Mouse (Mus musculus): ENCODE data around the gene Ttc9b. TPM values are rescaled to one million over a fixed set of nuclear protein-coding genes. Genes with fewer than 3 reads are reported as not detected.
A peak's percentile ranks its signal among the peaks of the same experiment; 100 is the strongest.
"Not testable (repeated sequence)": the region's sequence is repeated elsewhere in the genome, so short reads cannot be mapped to it uniquely, and the experiment has no call there.

Gene Ttc9b
- polyA plus RNA-seq, 1 experiment from 2014 or later: not detected

DNA sequence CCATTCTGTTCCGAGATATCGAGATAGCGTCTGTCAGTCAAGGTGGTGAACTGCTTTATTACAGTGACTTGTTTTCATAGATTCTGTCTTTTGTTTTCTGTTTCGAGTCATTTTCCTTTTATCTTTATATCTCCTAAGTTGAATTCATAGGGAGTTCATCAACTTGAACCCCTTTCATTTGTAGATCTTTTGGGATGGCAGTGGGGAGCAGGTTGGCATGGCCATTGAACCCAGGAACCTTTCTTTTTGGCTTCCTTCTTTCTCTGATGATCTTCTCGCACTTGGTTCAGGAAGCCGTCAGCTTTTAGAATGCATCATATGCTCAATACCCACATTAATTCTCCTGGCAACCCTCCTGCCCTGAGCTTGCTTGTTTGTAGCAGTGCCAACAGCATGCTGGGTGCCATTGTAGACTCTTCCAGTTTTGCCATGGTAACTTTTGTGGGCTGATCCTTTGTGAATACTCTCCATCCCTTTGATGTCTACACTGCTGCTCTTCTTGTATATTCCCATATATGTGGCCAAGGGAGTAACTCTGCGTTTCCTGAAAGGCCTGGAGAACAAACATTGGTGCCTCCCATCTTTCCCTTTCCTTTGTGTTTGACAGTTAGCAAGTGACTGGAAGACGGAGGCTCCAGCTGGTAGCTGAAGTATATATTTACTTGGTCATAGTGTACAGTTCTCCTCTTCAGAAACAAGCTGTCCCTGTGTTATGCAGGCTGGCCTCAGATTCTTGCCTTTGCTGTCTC, 39.8 kb upstream of the Ttc9b start:
- ATAC-seq (peak; percentile 66), DNase-seq (ENCODE audit: low spot score) (peak; percentile 55)
- Histone ChIP-seq H3K9me3 (ENCODE audit: low read length) (no peaks in the 10 kb centered on the region), H3K27ac (ENCODE audit: low read length) (no peak overlapping the region), H3K4me1 (ENCODE audit: insufficient read depth, low read depth, low read length) (no peaks in the 10 kb centered on the region), H3K36me3 (ENCODE audit: insufficient read depth, low read length) (peaks cover 40% of the 10 kb centered on the region; the same call in 1 of the 2 replicates), H3K4me2 (replicated peaks; ENCODE audit: low read depth, low read length) (no peak overlapping the region), H3K9ac (replicated peaks; ENCODE audit: low read depth) (no peak overlapping the region), H3K4me3 (ENCODE audit: low read depth, low read length) (no peak overlapping the region), H3K27me3 (replicated peaks; ENCODE audit: insufficient read depth, low read length) (no peaks in the 10 kb centered on the region)
- 62% methylated on average over 8 of the region's 8 CpGs for WGBS
- TF ChIP-seq CTCF (IDR thresholded peaks at IDR 0.05): no peak
- TF ChIP-seq EP300 (IDR thresholded peaks at IDR 0.05): peak; percentile 53

DNA sequence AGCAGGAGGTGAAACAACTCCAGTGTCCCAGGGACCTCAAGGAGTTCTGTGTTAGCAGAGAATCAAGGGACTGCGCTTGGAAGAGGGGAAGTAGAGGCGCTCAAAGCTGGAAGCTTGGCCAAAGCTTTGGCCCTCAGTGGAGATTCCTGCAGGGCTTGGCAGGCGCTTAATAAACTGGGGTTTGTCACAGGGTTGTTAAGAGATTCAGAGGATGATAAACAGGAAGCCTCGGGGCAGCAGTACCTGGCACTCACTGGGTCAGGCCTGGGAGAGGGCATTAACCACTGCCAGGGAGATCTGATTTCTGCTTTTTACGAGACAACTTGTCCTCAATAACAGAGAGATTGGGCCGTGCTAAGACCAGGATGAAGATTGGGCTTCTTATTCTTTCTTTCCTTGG, 32.7 kb upstream of the Ttc9b start:
- no peaks in the 10 kb centered on the region for H3K4me1 ChIP-seq (ENCODE audit: insufficient read depth, low read depth, low read length)
- TF ChIP-seq EP300 (IDR thresholded peaks at IDR 0.05) (no peak), CTCF (IDR thresholded peaks at IDR 0.05) (no peak)
- H3K4me2 ChIP-seq (replicated peaks; ENCODE audit: low read depth, low read length): no peak overlapping the region
- WGBS: 75% methylated on average over 6 of the region's 6 CpGs
- no peak for DNase-seq (ENCODE audit: low spot score)
- H3K36me3 ChIP-seq (ENCODE audit: insufficient read depth, low read length): peaks cover 36% of the 10 kb centered on the region; the same call in 1 of the 2 replicates
- no peaks in the 10 kb centered on the region for H3K9me3 ChIP-seq (ENCODE audit: low read length)
- no peak overlapping the region for H3K9ac ChIP-seq (replicated peaks; ENCODE audit: low read depth)
- no peak overlapping the region for H3K27ac ChIP-seq (ENCODE audit: low read length)
- no peak overlapping the region for H3K4me3 ChIP-seq (ENCODE audit: low read depth, low read length)
- H3K27me3 ChIP-seq (replicated peaks; ENCODE audit: insufficient read depth, low read length): no peaks in the 10 kb centered on the region
- ATAC-seq: no peak

DNA sequence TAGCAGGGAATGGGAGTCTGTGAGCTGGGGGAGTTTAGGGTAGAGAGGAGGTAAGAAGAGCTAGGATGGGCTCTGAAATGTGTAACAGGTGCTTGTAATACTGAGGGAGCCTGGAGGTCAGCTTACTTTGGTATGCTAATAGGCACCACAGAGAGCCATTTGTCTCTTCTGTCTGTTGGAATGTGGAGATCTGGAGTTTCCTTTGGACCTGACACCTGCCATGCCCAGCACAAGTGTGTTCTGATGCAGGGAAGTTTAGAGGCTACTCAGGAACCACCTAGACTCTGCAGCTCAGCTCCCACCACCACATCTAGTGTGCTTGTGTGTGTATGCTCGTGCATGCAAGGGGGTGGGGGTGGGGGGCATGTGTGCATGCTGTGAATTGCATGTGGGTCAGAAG, 31.5 kb upstream of the Ttc9b start:
- Histone ChIP-seq H3K9ac (replicated peaks; ENCODE audit: low read depth) (no peak overlapping the region), H3K4me3 (ENCODE audit: low read depth, low read length) (no peak overlapping the region), H3K36me3 (ENCODE audit: insufficient read depth, low read length) (peaks cover 26% of the 10 kb centered on the region; the same call in 1 of the 2 replicates), H3K27ac (ENCODE audit: low read length) (no peak overlapping the region), H3K9me3 (ENCODE audit: low read length) (no peaks in the 10 kb centered on the region), H3K4me1 (ENCODE audit: insufficient read depth, low read depth, low read length) (no peaks in the 10 kb centered on the region), H3K4me2 (replicated peaks; ENCODE audit: low read depth, low read length) (no peak overlapping the region), H3K27me3 (replicated peaks; ENCODE audit: insufficient read depth, low read length) (no peaks in the 10 kb centered on the region)
- no peak for DNase-seq (ENCODE audit: low spot score)
- no peak for ATAC-seq
- WGBS: 70% methylated on average over 1 of the region's 1 CpGs
- TF ChIP-seq EP300 (IDR thresholded peaks at IDR 0.05) (no peak), CTCF (IDR thresholded peaks at IDR 0.05) (no peak)

DNA sequence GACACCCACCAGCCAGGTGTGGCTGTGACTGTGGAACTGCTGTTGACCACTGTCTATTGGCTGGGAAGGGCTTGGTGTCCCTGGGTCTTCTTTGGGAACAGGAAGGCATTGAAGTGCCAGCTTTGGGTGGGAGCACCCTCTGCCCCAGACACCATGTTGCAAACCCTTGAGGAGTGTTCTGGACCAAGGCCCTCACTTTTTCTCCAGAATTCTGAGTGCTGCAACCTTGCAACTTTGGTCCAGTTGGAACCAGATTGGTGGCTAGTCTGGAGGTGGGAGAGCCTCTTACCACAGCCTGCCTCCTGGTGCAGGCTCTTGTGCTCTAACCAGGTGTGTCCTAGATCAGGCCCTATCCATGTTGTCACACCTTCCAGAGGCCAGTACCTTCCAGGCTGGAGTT, 28.7 kb upstream of the Ttc9b start:
- no peak overlapping the region for H3K4me2 ChIP-seq (replicated peaks; ENCODE audit: low read depth, low read length)
- H3K9ac ChIP-seq (replicated peaks; ENCODE audit: low read depth): no peak overlapping the region
- H3K4me1 ChIP-seq (ENCODE audit: insufficient read depth, low read depth, low read length): no peaks in the 10 kb centered on the region
- H3K27ac ChIP-seq (ENCODE audit: low read length): no peak overlapping the region
- no peaks in the 10 kb centered on the region for H3K27me3 ChIP-seq (replicated peaks; ENCODE audit: insufficient read depth, low read length)
- TF ChIP-seq EP300 (IDR thresholded peaks at IDR 0.05): no peak
- no peak for TF ChIP-seq CTCF (IDR thresholded peaks at IDR 0.05)
- ATAC-seq (no peak), DNase-seq (ENCODE audit: low spot score) (no peak)
- H3K4me3 ChIP-seq (ENCODE audit: low read depth, low read length): no peak overlapping the region
- no peaks in the 10 kb centered on the region for H3K9me3 ChIP-seq (ENCODE audit: low read length)
- peaks cover 27% of the 10 kb centered on the region for H3K36me3 ChIP-seq (ENCODE audit: insufficient read depth, low read length)

DNA sequence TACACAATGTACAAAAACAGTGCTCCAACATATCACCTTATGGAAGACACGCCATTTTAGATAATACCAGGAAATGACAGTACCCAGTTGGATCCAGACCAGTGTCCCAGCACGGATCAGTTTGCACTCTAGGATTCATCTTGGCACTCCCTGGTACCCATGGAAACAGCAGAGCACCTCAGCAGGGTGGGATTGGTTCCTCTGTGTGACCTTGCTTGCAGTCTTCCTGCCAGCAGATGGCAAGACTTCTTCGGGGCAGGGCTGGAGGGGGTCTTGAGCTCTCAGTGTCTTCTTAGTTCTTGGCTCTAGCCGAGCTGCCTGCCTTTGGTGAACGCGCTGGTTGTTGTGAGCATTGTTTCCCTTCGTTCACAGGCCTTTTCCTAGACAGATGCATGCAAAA, 26.0 kb upstream of the Ttc9b start:
- no peak for TF ChIP-seq EP300 (IDR thresholded peaks at IDR 0.05)
- no peak for TF ChIP-seq CTCF (IDR thresholded peaks at IDR 0.05)
- Histone ChIP-seq H3K9ac (replicated peaks; ENCODE audit: low read depth) (no peak overlapping the region), H3K9me3 (ENCODE audit: low read length) (no peaks in the 10 kb centered on the region), H3K4me3 (ENCODE audit: low read depth, low read length) (no peak overlapping the region), H3K36me3 (ENCODE audit: insufficient read depth, low read length) (peaks cover 28% of the 10 kb centered on the region), H3K4me1 (ENCODE audit: insufficient read depth, low read depth, low read length) (no peaks in the 10 kb centered on the region), H3K27me3 (replicated peaks; ENCODE audit: insufficient read depth, low read length) (no peaks in the 10 kb centered on the region), H3K27ac (ENCODE audit: low read length) (no peak overlapping the region), H3K4me2 (replicated peaks; ENCODE audit: low read depth, low read length) (no peak overlapping the region)
- WGBS: 85% methylated on average over 7 of the region's 7 CpGs
- DNase-seq (ENCODE audit: low spot score): no peak
- ATAC-seq: no peak

DNA sequence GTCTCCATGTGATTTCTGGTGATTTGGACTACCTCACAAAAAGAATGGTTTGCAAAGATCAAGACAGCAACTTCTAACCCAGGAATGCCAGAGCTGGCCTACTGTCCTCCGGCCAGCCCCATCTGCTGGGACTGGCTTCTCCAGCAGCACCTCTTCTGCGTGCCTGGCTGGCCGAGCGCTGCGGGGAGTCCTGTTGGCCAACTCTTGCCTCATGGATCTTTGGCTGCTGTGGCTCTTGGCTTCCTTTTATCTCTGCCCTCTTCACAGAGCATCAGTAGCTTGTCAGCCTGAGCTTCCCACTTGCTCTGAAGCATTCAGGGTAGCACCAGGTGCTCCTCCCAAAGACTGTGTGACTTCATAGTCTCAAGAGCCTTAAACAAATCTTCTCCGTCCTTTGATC, 25.5 kb upstream of the Ttc9b start:
- Histone ChIP-seq H3K4me2 (replicated peaks; ENCODE audit: low read depth, low read length) (no peak overlapping the region), H3K27me3 (replicated peaks; ENCODE audit: insufficient read depth, low read length) (no peaks in the 10 kb centered on the region), H3K4me3 (ENCODE audit: low read depth, low read length) (no peak overlapping the region), H3K36me3 (ENCODE audit: insufficient read depth, low read length) (peaks cover 24% of the 10 kb centered on the region), H3K9me3 (ENCODE audit: low read length) (no peaks in the 10 kb centered on the region), H3K27ac (ENCODE audit: low read length) (no peak overlapping the region), H3K4me1 (ENCODE audit: insufficient read depth, low read depth, low read length) (no peaks in the 10 kb centered on the region), H3K9ac (replicated peaks; ENCODE audit: low read depth) (no peak overlapping the region)
- no peak for ATAC-seq
- WGBS: 90% methylated on average over 6 of the region's 6 CpGs
- DNase-seq (ENCODE audit: low spot score): no peak
- TF ChIP-seq EP300 (IDR thresholded peaks at IDR 0.05): no peak
- TF ChIP-seq CTCF (IDR thresholded peaks at IDR 0.05): no peak

DNA sequence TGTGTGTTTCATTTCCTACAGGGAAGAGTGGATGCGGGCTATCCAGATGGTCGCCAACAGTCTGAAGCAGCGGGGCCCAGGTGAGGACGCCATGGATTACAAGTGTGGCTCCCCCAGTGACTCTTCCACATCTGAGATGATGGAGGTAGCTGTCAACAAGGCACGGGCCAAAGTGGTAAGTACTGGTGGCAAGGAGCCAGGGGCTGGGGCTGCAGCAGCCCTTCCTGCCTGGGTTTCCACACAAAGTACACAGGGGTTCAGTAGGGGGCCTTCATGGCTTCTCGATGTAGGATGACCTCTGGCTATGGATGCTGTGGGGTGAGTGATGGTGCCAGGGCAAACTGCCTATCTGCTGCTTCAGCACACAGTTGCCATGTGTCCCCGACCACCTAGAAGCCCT, 24.9 kb upstream of the Ttc9b start:
- H3K4me1 ChIP-seq (ENCODE audit: insufficient read depth, low read depth, low read length); H3K4me3 ChIP-seq (ENCODE audit: low read depth, low read length); DNase-seq (ENCODE audit: low spot score); ATAC-seq; H3K9ac ChIP-seq (replicated peaks; ENCODE audit: low read depth); H3K27ac ChIP-seq (ENCODE audit: low read length); H3K4me2 ChIP-seq (replicated peaks; ENCODE audit: low read depth, low read length); H3K27me3 ChIP-seq (replicated peaks; ENCODE audit: insufficient read depth, low read length); H3K9me3 ChIP-seq (ENCODE audit: low read length): not testable (repeated sequence)
- WGBS: 94% methylated on average over 7 of the region's 7 CpGs
- H3K36me3 ChIP-seq (ENCODE audit: insufficient read depth, low read length): peaks cover 21% of the 10 kb centered on the region

Data from lung, postnatal 0 days (tissue).